Mouse (Mus musculus) limb, embryonic 14.5 days (tissue): ENCODE results near the gene Ubxn4. TPM values are rescaled to one million over a fixed set of nuclear protein-coding genes. Genes with fewer than 3 reads are reported as not detected.

Source experiments
- ATAC-seq: fragments of 200-750 bp; cut with Nextera tagmentation; 2 replicates; pipeline ENCODE4 v1.8.0; 2017; ENCODE audit warnings: low read depth, moderate number of reproducible peaks, moderate TSS enrichment; ENCODE audit not compliant: low FRiP score
- DNase-seq: peaks from one replicate; pipeline ENCODE4 v3.0.0-alpha.2; 2015; ENCODE audit warnings: low spot score
- H3K27ac ChIP-seq: fragments of 300-500 bp; sonication (generic); replicated peaks from 2 replicates; pipeline ENCODE4 v1.5.1; 2014; ENCODE audit warnings: low read depth, mild to moderate bottlenecking, low read length, moderate library complexity, mixed read lengths
- H3K27me3 ChIP-seq: fragments of 300-500 bp; sonication (generic); 2 replicates; pipeline ENCODE4 v1.6.1; 2014; ENCODE audit warnings: low read length, mixed read lengths; ENCODE audit not compliant: control insufficient read depth, insufficient read depth
- H3K36me3 ChIP-seq: fragments of 300-500 bp; sonication (generic); 2 replicates; pipeline ENCODE4 v1.6.1; 2014; ENCODE audit warnings: mild to moderate bottlenecking, low read length, moderate library complexity, mixed read lengths; ENCODE audit not compliant: control insufficient read depth, insufficient read depth
- H3K4me1 ChIP-seq: fragments of 300-500 bp; sonication (generic); 2 replicates; pipeline ENCODE4 v1.6.1; 2014; ENCODE audit warnings: antibody characterized with exemption, low read length, mixed read lengths; ENCODE audit not compliant: control insufficient read depth, insufficient read depth
- H3K4me2 ChIP-seq: fragments of 300-500 bp; sonication (generic); replicated peaks from 2 replicates; pipeline ENCODE4 v1.6.1; 2014; ENCODE audit warnings: low read depth, mild to moderate bottlenecking, low read length, moderate library complexity; ENCODE audit not compliant: severe bottlenecking
- H3K4me3 ChIP-seq: fragments of 300-500 bp; sonication (generic); replicated peaks from 2 replicates; pipeline ENCODE4 v1.5.1; 2014; ENCODE audit warnings: low read length
- H3K9ac ChIP-seq: fragments of 300-500 bp; sonication (generic); 2 replicates; pipeline ENCODE4 v1.6.1; 2014; ENCODE audit warnings: mild to moderate bottlenecking, low read depth, low read length, moderate library complexity; ENCODE audit not compliant: severe bottlenecking
- H3K9me3 ChIP-seq: fragments of 300-500 bp; sonication (generic); 2 replicates; pipeline ENCODE4 v1.6.1; 2016; ENCODE audit warnings: low read length; ENCODE audit not compliant: control insufficient read depth
- POLR2A ChIP-seq: fragments of 200-500 bp; IDR thresholded peaks from 2 replicates; pipeline ENCODE4 v1.8.0; 2012; ENCODE audit warnings: inconsistent platforms, mild to moderate bottlenecking, moderate library complexity, borderline replicate concordance; ENCODE audit not compliant: insufficient read depth, insufficient read length; ENCODE audit errors: extremely low read depth
- WGBS: fragments of 180-500 bp; shearing (Covaris S2); extraction: QIAGEN DNeasy Blood & Tissue Kit; methylation state at CpG from one replicate; pipeline ENCODE4 v1.1.7; 2014; 5-methylcytosine and 5-hydroxymethylcytosine counted together
- polyA plus RNA-seq, 2 experiments: library from polyadenylated mRNA; depleted of rRNA in 1 of 2; stranded (reverse) in 1 of 2; unstranded in 1 of 2; fragments of >200 nt; fragmentation: Nextera tagmentation in 1 of 2; extraction: Ambion mirVana in 1 of 2; gene quantifications; 2 replicates each; pipeline versions ENCODE4 v1.2.1 to v1.2.3; 2012 to 2014

Ubxn4 gene
- polyA plus RNA-seq, 2 experiments, result 46.5 to 64.0 TPM

DNA sequence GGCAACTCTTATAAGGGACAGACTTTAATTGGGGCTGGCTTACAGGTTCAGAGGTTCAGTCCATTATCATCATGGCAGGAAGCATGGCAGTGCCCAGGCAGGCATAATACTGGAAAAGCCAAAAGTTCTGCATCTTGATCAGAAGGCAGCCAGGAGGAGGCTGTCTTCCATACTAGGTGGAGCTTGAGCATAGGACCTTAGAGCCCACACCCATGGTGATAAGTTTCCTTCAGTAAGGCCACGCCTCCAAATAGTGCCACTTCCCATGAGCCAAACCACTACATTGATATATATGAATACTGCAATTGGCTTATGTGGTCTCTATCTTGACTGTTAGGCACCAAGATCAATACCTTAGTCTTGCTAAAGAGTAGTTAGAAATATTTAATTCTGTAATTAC is 32.1 kb downstream of the Ubxn4 start:
- TF ChIP-seq POLR2A, result no peak
- Histone ChIP-seq H3K4me3 (no peak overlapping the region), H3K27ac (no peak overlapping the region), H3K27me3 (no peaks in the 10 kb centered on the region), H3K4me1 (no peaks in the 10 kb centered on the region), H3K36me3 (peaks cover 80% of the 10 kb centered on the region), H3K9me3 (no peaks in the 10 kb centered on the region), H3K9ac (no peak overlapping the region), H3K4me2 (no peak overlapping the region)
- no peak for DNase-seq
- no peak for ATAC-seq
- 90% methylated on average over 1 of the region's 1 CpGs for WGBS

DNA sequence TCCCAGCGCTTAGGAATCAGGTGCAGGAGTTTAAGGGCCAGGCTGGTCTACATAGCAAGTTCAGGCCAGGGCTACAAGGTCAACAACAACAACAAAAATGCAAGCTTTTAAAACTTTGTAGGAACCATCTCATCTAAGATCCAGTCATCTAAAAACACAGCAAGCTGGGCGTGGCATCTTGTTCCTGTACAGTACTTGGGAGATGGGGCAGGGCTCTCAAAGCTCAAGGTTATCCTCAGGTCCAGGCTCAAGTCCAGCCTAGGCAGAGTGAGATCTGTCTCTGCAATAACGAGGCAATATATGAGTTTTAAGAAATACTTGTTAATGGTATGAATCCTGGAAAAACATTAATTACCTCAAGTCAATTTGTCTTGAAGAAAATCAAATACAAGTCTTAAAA is 34.8 kb downstream of the Ubxn4 start:
- 93% methylated on average over 3 of the region's 3 CpGs for WGBS
- ATAC-seq (no peak), DNase-seq (no peak)
- Histone ChIP-seq H3K9ac (no peak overlapping the region), H3K27me3 (no peaks in the 10 kb centered on the region), H3K36me3 (peaks cover 68% of the 10 kb centered on the region), H3K4me1 (no peaks in the 10 kb centered on the region), H3K9me3 (no peaks in the 10 kb centered on the region; the same call in 1 of the 2 replicates), H3K4me2 (no peak overlapping the region), H3K4me3 (no peak overlapping the region), H3K27ac (no peak overlapping the region)
- TF ChIP-seq POLR2A, result no peak

DNA sequence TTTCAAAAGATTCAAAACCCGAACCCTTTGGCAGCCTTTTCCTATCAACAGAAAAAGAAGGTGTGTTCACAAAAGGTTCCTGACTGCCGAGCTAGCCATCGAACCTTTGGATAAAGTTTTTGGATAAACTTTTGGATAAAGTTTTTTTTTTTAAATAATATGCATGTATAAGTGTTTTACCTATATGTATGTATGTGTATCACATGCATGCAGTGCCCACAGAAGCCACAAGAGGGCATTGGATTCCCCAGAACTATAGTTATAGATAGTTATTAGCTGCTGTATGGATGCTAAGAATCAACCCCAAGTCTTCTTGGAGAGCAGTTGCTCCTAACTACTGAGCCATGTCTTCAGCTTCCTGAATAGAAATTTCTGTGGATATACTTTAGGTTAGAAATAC is 38.0 kb downstream of the Ubxn4 start:
- DNase-seq (no peak), ATAC-seq (no peak)
- H3K27me3 ChIP-seq, result no peaks in the 10 kb centered on the region
- no peak for TF ChIP-seq POLR2A
- H3K4me1 ChIP-seq, result no peaks in the 10 kb centered on the region
- H3K27ac ChIP-seq, result no peak overlapping the region
- H3K4me3 ChIP-seq, result no peak overlapping the region
- peaks cover 42% of the 10 kb centered on the region for H3K36me3 ChIP-seq
- no peak overlapping the region for H3K9ac ChIP-seq
- no peaks in the 10 kb centered on the region; the same call in 1 of the 2 replicates for H3K9me3 ChIP-seq
- H3K4me2 ChIP-seq, result no peak overlapping the region
- WGBS, result 91% methylated on average over 3 of the region's 3 CpGs

DNA sequence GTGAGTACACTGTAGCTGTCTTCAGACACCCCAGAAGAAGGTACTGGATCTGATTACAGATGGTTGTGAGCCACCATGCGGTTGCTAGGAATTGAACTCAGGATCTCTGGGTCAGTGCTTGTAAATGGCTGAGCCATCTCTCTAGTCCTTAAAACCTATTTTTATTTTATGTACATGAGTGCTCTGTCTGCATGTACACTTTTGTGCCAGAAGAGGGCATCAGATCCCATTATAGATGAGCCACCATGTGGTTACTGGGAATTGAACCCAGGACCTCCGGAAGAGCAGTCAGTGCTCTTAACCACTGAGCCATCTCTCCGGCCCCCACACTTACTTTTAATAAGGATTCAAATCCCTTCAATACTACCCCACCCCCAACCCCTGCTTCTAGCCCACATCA is 39.2 kb downstream of the Ubxn4 start:
- no peak for ATAC-seq
- TF ChIP-seq POLR2A, result no peak

DNA sequence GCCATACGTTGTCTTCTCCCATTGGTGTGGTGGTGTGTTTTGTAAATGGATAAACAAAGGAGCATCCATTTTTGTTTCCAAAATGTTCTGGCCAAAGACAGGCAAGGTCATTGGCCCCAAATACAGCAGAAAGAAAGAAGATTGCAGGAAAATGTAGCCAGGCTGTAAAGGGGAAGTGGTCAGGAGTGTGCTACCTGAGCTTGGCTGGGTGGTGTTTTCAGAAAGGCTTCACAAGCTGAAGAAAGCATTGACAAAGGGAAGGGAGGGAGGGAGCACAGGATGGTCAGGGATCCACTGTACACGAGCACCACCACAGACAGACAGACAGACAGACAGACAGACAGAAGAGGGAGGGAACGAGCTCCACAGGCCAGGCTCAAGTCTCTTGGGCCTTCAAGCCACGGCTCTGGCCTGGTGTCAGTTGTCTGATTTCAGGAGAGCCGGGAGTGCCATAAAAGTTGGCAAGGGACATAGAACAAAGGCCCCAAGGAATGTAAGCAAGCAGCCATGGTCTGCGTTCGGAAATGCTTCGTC is 40.5 kb downstream of the Ubxn4 start:
- WGBS, result 71% methylated on average over 8 of the region's 8 CpGs
- Histone ChIP-seq H3K27ac (no peak overlapping the region), H3K9ac (no peak overlapping the region), H3K4me1 (no peaks in the 10 kb centered on the region), H3K9me3 (no peaks in the 10 kb centered on the region; the same call in 1 of the 2 replicates), H3K4me2 (no peak overlapping the region), H3K27me3 (no peaks in the 10 kb centered on the region), H3K4me3 (no peak overlapping the region), H3K36me3 (peaks cover 22% of the 10 kb centered on the region)
- no peak for ATAC-seq
- no peak for TF ChIP-seq POLR2A
- no peak for DNase-seq

More for the DNA sequence above, 39.2 kb downstream of the Ubxn4 start:
- Histone ChIP-seq H3K4me3 (no peak overlapping the region), H3K4me2 (no peak overlapping the region), H3K4me1 (no peaks in the 10 kb centered on the region), H3K27ac (no peak overlapping the region), H3K27me3 (no peaks in the 10 kb centered on the region), H3K36me3 (peaks cover 30% of the 10 kb centered on the region), H3K9ac (no peak overlapping the region), H3K9me3 (no peaks in the 10 kb centered on the region; the same call in 1 of the 2 replicates)
- DNase-seq, result no peak
- WGBS, result 93% methylated on average over 3 of the region's 3 CpGs
